Mouse (Mus musculus): ENCODE measurements around the gene Padi6. TPM values are rescaled to one million over a fixed set of nuclear protein-coding genes. Genes with fewer than 3 reads are reported as not detected.

Padi6 gene
- polyA plus RNA-seq, 1 experiment = 1.1 TPM

- Histone ChIP-seq H3K4me3 (ENCODE audit: insufficient read depth, low read length) (no peak overlapping the region), H3K27ac (ENCODE audit: insufficient read depth, low read length) (no peak overlapping the region), H3K4me1 (ENCODE audit: control insufficient read depth, insufficient read depth, low read length) (no peaks in the 10 kb centered on the region)
- TF ChIP-seq CTCF (IDR thresholded peaks at IDR 0.05; ENCODE audit: extremely low read depth, insufficient read depth, low read length) (no peak), POLR2A (IDR thresholded peaks at IDR 0.05; ENCODE audit: extremely low read depth, insufficient read depth, low read length) (no peak)
Measured at GRCm38 (mm10) chr4:140694551-140695060, 47.8 kb downstream of the Padi6 start.

GRCm38 (mm10) chr4:140693513-140693912, 48.9 kb downstream of the Padi6 start:
- Histone ChIP-seq H3K4me3 (ENCODE audit: insufficient read depth, low read length) (no peak overlapping the region), H3K27ac (ENCODE audit: insufficient read depth, low read length) (no peak overlapping the region), H3K4me1 (ENCODE audit: control insufficient read depth, insufficient read depth, low read length) (no peaks in the 10 kb centered on the region)
- TF ChIP-seq POLR2A (IDR thresholded peaks at IDR 0.05; ENCODE audit: extremely low read depth, insufficient read depth, low read length) = no peak
- no peak for TF ChIP-seq CTCF (IDR thresholded peaks at IDR 0.05; ENCODE audit: extremely low read depth, insufficient read depth, low read length)

GRCm38 (mm10) chr4:140691481-140691880, 51.0 kb downstream of the Padi6 start:
- no peak for TF ChIP-seq CTCF (IDR thresholded peaks at IDR 0.05; ENCODE audit: extremely low read depth, insufficient read depth, low read length)
- no peak for TF ChIP-seq POLR2A (IDR thresholded peaks at IDR 0.05; ENCODE audit: extremely low read depth, insufficient read depth, low read length)
- Histone ChIP-seq H3K27ac (ENCODE audit: insufficient read depth, low read length) (no peak overlapping the region), H3K4me1 (ENCODE audit: control insufficient read depth, insufficient read depth, low read length) (no peaks in the 10 kb centered on the region), H3K4me3 (ENCODE audit: insufficient read depth, low read length) (no peak overlapping the region)

DNA sequence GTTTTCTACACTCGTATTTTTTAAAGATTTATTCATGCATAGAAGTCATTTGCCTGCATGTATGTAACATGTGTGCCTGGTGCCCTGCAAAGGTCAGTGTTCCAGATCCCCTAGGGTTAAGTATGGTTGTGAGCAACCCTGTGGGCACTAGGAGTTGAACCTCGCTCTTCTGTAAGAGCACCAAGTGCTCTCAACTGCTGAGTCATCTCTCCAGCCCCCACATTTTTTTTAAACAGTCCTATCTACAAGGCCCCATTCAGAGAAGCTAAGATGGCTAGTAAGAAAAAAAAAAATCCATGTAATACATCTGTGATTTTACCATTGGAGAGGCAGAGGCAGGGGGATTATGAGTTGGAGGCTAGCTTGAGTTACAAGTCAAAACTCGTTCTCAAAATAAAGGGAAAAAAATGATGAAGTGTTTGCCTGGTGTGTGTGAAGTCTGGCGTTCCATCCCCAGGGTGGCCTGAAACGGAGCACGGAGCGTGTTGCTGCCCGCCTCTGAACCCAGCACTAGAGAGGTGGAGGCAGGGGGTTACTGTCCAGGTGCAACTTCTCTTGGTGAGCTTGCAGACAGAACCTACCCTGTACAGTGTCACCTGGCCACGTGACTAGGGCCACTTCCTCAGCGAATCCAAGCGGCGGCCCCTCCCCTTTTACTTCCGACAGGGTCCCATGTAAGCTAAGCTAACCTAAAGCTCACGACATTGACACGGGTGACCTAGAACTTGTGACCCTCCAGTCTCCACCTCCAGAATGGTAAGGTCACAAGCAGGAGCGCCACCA, 52.4 kb downstream of the Padi6 start:
- Histone ChIP-seq H3K4me3 (ENCODE audit: insufficient read depth, low read length) (no peak overlapping the region), H3K27ac (ENCODE audit: insufficient read depth, low read length) (no peak overlapping the region), H3K4me1 (ENCODE audit: control insufficient read depth, insufficient read depth, low read length) (no peaks in the 10 kb centered on the region)
- no peak for TF ChIP-seq POLR2A (IDR thresholded peaks at IDR 0.05; ENCODE audit: extremely low read depth, insufficient read depth, low read length)
- TF ChIP-seq CTCF (IDR thresholded peaks at IDR 0.05; ENCODE audit: extremely low read depth, insufficient read depth, low read length) = no peak

GRCm38 (mm10) chr4:140688826-140689425, 53.5 kb downstream of the Padi6 start:
- no peak for TF ChIP-seq CTCF (IDR thresholded peaks at IDR 0.05; ENCODE audit: extremely low read depth, insufficient read depth, low read length)
- TF ChIP-seq POLR2A (IDR thresholded peaks at IDR 0.05; ENCODE audit: extremely low read depth, insufficient read depth, low read length) = no peak
- Histone ChIP-seq H3K27ac (ENCODE audit: insufficient read depth, low read length) (no peak overlapping the region), H3K4me3 (ENCODE audit: insufficient read depth, low read length) (no peak overlapping the region), H3K4me1 (ENCODE audit: control insufficient read depth, insufficient read depth, low read length) (no peaks in the 10 kb centered on the region)

GRCm38 (mm10) chr4:140688044-140688825, 54.2 kb downstream of the Padi6 start:
- H3K4me1 ChIP-seq (ENCODE audit: control insufficient read depth, insufficient read depth, low read length) = no peaks in the 10 kb centered on the region
- TF ChIP-seq CTCF (IDR thresholded peaks at IDR 0.05; ENCODE audit: extremely low read depth, insufficient read depth, low read length) = no peak
- TF ChIP-seq POLR2A (IDR thresholded peaks at IDR 0.05; ENCODE audit: extremely low read depth, insufficient read depth, low read length) = no peak
- H3K4me3 ChIP-seq (ENCODE audit: insufficient read depth, low read length) = no peak overlapping the region
- no peak overlapping the region for H3K27ac ChIP-seq (ENCODE audit: insufficient read depth, low read length)

DNA sequence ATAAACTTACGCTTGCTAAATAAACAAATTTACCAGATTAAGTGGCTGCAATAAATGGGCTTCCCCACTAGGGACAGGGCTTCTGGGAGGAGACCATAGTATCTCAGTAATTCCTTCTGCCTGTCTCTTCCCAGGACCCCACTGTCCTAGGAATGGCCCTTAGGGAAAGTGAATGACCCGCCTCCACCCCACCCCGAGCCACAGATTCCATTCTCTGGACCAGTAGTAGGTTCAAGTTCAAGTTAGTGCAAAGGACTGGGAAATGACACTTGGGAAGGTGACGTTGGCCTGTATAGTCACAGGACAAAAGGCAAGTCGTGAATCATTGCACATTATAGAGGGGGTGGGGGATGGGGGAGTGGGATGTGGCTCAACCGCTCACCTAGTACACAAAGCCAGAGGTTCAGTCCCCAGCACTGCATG, 57.6 kb downstream of the Padi6 start:
- TF ChIP-seq POLR2A (IDR thresholded peaks at IDR 0.05; ENCODE audit: extremely low read depth, insufficient read depth, low read length) (no peak), CTCF (IDR thresholded peaks at IDR 0.05; ENCODE audit: extremely low read depth, insufficient read depth, low read length) (no peak)
- no peak overlapping the region for H3K4me3 ChIP-seq (ENCODE audit: insufficient read depth, low read length)
- no peak overlapping the region for H3K27ac ChIP-seq (ENCODE audit: insufficient read depth, low read length)
- no peaks in the 10 kb centered on the region for H3K4me1 ChIP-seq (ENCODE audit: control insufficient read depth, insufficient read depth, low read length)

DNA sequence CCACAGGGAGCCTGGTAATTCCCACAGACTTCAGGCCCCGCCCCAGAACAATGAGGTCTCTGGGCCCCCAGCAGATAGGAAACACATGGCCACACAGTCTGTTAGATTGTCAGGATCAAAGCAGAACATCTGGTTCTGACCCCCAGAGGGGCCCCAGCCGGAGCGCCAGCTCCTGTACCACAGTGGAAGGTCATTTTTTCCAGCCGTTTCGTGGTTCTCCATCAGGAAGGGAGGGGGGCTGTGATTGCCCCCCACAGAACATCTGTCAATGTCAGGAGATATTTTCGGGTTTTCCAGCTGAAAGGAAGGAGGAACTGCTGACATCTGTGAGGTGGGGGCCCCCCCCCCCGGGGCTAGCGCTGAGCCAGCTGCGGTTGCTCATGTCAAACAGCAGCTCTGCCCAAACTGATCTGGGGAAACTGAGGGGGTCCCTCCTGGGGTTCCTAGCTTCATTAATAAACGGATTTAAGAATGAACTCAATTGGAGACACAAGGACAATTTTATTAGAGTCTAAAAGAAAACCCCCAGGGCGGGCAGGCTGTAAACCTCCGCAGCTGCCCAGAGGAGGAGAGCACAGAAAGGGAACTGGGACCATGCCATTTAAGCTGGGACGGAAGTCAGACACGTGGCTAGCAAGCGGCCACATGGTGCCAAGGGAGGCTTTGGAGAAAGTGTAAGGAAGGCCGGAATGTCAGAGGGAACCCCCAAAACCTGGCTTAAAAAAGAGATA, 58.1 kb downstream of the Padi6 start:
- no peak overlapping the region for H3K4me3 ChIP-seq (ENCODE audit: insufficient read depth, low read length)
- no peaks in the 10 kb centered on the region for H3K4me1 ChIP-seq (ENCODE audit: control insufficient read depth, insufficient read depth, low read length)
- TF ChIP-seq CTCF (IDR thresholded peaks at IDR 0.05; ENCODE audit: extremely low read depth, insufficient read depth, low read length) = no peak
- no peak for TF ChIP-seq POLR2A (IDR thresholded peaks at IDR 0.05; ENCODE audit: extremely low read depth, insufficient read depth, low read length)
- H3K27ac ChIP-seq (ENCODE audit: insufficient read depth, low read length) = no peak overlapping the region

DNA sequence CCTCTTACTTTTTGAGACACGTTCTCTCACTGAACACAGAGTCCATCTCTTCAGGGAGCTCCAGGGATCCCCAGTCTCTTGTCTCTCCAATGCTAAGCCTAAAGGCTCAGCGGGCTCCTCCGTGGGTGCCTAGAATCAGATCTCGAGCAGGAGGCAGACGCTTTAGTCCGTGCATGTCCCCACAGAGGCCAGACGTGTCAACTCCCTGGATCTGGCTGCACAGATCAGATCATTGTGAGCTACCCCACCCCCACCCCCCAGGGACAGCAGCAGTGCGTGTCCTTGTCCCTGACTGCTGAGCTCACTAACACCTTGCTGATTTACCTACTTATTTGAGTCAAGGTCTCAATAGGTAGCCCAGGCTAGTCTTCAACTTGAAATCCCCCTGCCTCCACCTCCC, 58.8 kb downstream of the Padi6 start:
- TF ChIP-seq CTCF (IDR thresholded peaks at IDR 0.05; ENCODE audit: extremely low read depth, insufficient read depth, low read length) = no peak
- TF ChIP-seq POLR2A (IDR thresholded peaks at IDR 0.05; ENCODE audit: extremely low read depth, insufficient read depth, low read length) = no peak
- H3K4me1 ChIP-seq (ENCODE audit: control insufficient read depth, insufficient read depth, low read length) = no peaks in the 10 kb centered on the region
- no peak overlapping the region for H3K4me3 ChIP-seq (ENCODE audit: insufficient read depth, low read length)
- H3K27ac ChIP-seq (ENCODE audit: insufficient read depth, low read length) = no peak overlapping the region
